In genomic region chr12:111779544-111779943, GRCm38 (mm10) we compare ENCODE assay signal across 16 mouse cellular contexts. TPM values are rescaled to one million over a fixed set of nuclear protein-coding genes. Genes with fewer than 3 reads are reported as not detected.
DNase-seq lines count a peak whose midpoint lies in the region; ATAC-seq and TF ChIP-seq lines count a peak whose summit lies in the region.
"Had no signal": no experiment of that assay in that cellular context is flagged by ENCODE, and none has a peak within 500 bp of the region (broad histone marks: within the 10 kb centered on the region; RNA-seq: fewer than 3 reads in every experiment).

No protein-coding gene starts in this region.

- no peak overlapping the region for H3K4me3 ChIP-seq in intestine, postnatal 0 days (ENCODE audit: low read depth, low read length)
- H3K4me3 ChIP-seq in intestine, embryonic 16.5 days (ENCODE audit: low read length): no peak overlapping the region
- H3K4me3 ChIP-seq in midbrain, postnatal 0 days (ENCODE audit: low read depth, low read length): no peak overlapping the region
- H3K4me3 ChIP-seq in midbrain, embryonic 14.5 days (replicated peaks; ENCODE audit: low read depth, low read length): no peak overlapping the region
- H3K4me3 ChIP-seq in G1E (ENCODE audit: low read depth, low read length): no peak overlapping the region
- no peak overlapping the region for H3K4me3 ChIP-seq in small intestine, adult 2 months (ENCODE audit: low read depth, low read length)
- H3K4me3 ChIP-seq: embryonic facial prominence, embryonic 13.5 days; heart, embryonic 13.5 days; limb, embryonic 10.5 days; neural tube, embryonic 15.5 days had no signal

- no peaks in the 10 kb centered on the region for H3K27me3 ChIP-seq in intestine, postnatal 0 days (replicated peaks; ENCODE audit: control insufficient read depth, insufficient read depth, low read length)
- no peaks in the 10 kb centered on the region for H3K27me3 ChIP-seq in intestine, embryonic 16.5 days (replicated peaks; ENCODE audit: control insufficient read depth, insufficient read depth, low read length)
- no peaks in the 10 kb centered on the region for H3K27me3 ChIP-seq in midbrain, postnatal 0 days (ENCODE audit: insufficient read depth, low read length)
- H3K27me3 ChIP-seq in midbrain, embryonic 14.5 days (ENCODE audit: control insufficient read depth, insufficient read depth, low read length): no peaks in the 10 kb centered on the region
- no peaks in the 10 kb centered on the region for H3K27me3 ChIP-seq in G1E (ENCODE audit: insufficient read depth, low read length)
- no peaks in the 10 kb centered on the region for H3K27me3 ChIP-seq in small intestine, adult 2 months (ENCODE audit: control insufficient read depth, insufficient read depth, low read length)
- H3K27me3 ChIP-seq: embryonic facial prominence, embryonic 13.5 days; heart, embryonic 13.5 days; neural tube, embryonic 15.5 days had no signal

- H3K4me1 ChIP-seq in intestine, postnatal 0 days (replicated peaks; ENCODE audit: control insufficient read depth, insufficient read depth, low read length): no peaks in the 10 kb centered on the region
- no peaks in the 10 kb centered on the region for H3K4me1 ChIP-seq in intestine, embryonic 16.5 days (ENCODE audit: control insufficient read depth, insufficient read depth, low read length)
- no peaks in the 10 kb centered on the region for H3K4me1 ChIP-seq in midbrain, postnatal 0 days (ENCODE audit: insufficient read depth, low read length)
- no peaks in the 10 kb centered on the region for H3K4me1 ChIP-seq in midbrain, embryonic 14.5 days (ENCODE audit: control insufficient read depth, insufficient read depth, low read length)
- peaks cover 2% of the 10 kb centered on the region; the same call in 1 of the 2 replicates for H3K4me1 ChIP-seq in G1E (ENCODE audit: insufficient read depth, low read depth, low read length)
- H3K4me1 ChIP-seq in small intestine, adult 2 months (ENCODE audit: control insufficient read depth, insufficient read depth, insufficient read length, low read length): no peaks in the 10 kb centered on the region
- H3K4me1 ChIP-seq: embryonic facial prominence, embryonic 13.5 days; neural tube, embryonic 15.5 days had no signal

- WGBS in intestine, postnatal 0 days: 100% methylated on average over 1 of the region's 1 CpGs
- 93% methylated on average over 1 of the region's 1 CpGs for WGBS in intestine, embryonic 16.5 days
- 83% methylated on average over 1 of the region's 1 CpGs for WGBS in midbrain, postnatal 0 days
- WGBS in midbrain, embryonic 14.5 days: 100% methylated on average over 1 of the region's 1 CpGs
- WGBS in small intestine, adult 2 months: 100% methylated on average over 1 of the region's 1 CpGs

- no peak overlapping the region for H3K9ac ChIP-seq in intestine, postnatal 0 days (ENCODE audit: low read depth, low read length)
- H3K9ac ChIP-seq in intestine, embryonic 16.5 days (ENCODE audit: low read depth, low read length): no peak overlapping the region
- no peak overlapping the region for H3K9ac ChIP-seq in midbrain, postnatal 0 days (replicated peaks; ENCODE audit: low read length, poor library complexity, severe bottlenecking)
- no peak overlapping the region for H3K9ac ChIP-seq in midbrain, embryonic 14.5 days (replicated peaks; ENCODE audit: low read length)
- H3K9ac ChIP-seq: embryonic facial prominence, embryonic 13.5 days; heart, embryonic 13.5 days; neural tube, embryonic 15.5 days had no signal

- DNase-seq in midbrain, postnatal 0 days (ENCODE audit: low spot score): no peak
- no peak for DNase-seq in midbrain, embryonic 14.5 days
- DNase-seq in G1E (ENCODE audit: low spot score): no peak
- DNase-seq in heart, adult 11 months: no peak
- DNase-seq in layer of hippocampus, postnatal 36 days: no peak
- DNase-seq: cerebellum, postnatal 14 days; kidney, adult 18-20 months; lung, postnatal 14 days had no signal

- TF ChIP-seq POLR2A in small intestine, adult 2 months (IDR thresholded peaks at IDR 0.05; ENCODE audit: low read depth, low read length): no peak

- no peaks in the 10 kb centered on the region; the same call in 1 of the 2 replicates for H3K9me3 ChIP-seq in intestine, postnatal 0 days (ENCODE audit: control insufficient read depth)
- H3K9me3 ChIP-seq in intestine, embryonic 16.5 days (ENCODE audit: control insufficient read depth, low read length): 0 out of 2 replicates have a peak, but pooled peaks cover 3% of the 10 kb centered on the region
- no peaks in the 10 kb centered on the region for H3K9me3 ChIP-seq in midbrain, postnatal 0 days (ENCODE audit: low read length)
- no peaks in the 10 kb centered on the region for H3K9me3 ChIP-seq in midbrain, embryonic 14.5 days (ENCODE audit: control insufficient read depth, low read length)
- H3K9me3 ChIP-seq in G1E (replicated peaks): peaks cover 2% of the 10 kb centered on the region; the same call in 1 of the 2 replicates
- H3K9me3 ChIP-seq: heart, embryonic 13.5 days; limb, embryonic 10.5 days; neural tube, embryonic 15.5 days had no signal

- H3K4me2 ChIP-seq in intestine, postnatal 0 days (replicated peaks; ENCODE audit: low read depth): no peak overlapping the region
- no peak overlapping the region for H3K4me2 ChIP-seq in intestine, embryonic 16.5 days (ENCODE audit: low read depth, low read length)
- H3K4me2 ChIP-seq in midbrain, postnatal 0 days (ENCODE audit: low read depth, low read length, poor library complexity, severe bottlenecking): no peak overlapping the region
- no peak overlapping the region for H3K4me2 ChIP-seq in midbrain, embryonic 14.5 days (ENCODE audit: low read length)
- H3K4me2 ChIP-seq: embryonic facial prominence, embryonic 13.5 days; heart, embryonic 13.5 days; neural tube, embryonic 15.5 days had no signal

- H3K27ac ChIP-seq in intestine, postnatal 0 days (ENCODE audit: low read depth, low read length): no peak overlapping the region
- H3K27ac ChIP-seq in intestine, embryonic 16.5 days (ENCODE audit: low read length): no peak overlapping the region
- H3K27ac ChIP-seq in midbrain, postnatal 0 days (ENCODE audit: low read depth, low read length): no peak overlapping the region
- no peak overlapping the region for H3K27ac ChIP-seq in midbrain, embryonic 14.5 days (replicated peaks; ENCODE audit: low read depth, low read length)
- no peak overlapping the region for H3K27ac ChIP-seq in small intestine, adult 2 months (ENCODE audit: insufficient read depth, low read depth, low read length)
- H3K27ac ChIP-seq: embryonic facial prominence, embryonic 13.5 days; heart, embryonic 13.5 days; limb, embryonic 10.5 days; neural tube, embryonic 15.5 days had no signal

- peak; percentile 58 for TF ChIP-seq CTCF in intestine, postnatal 0 days (IDR thresholded peaks at IDR 0.05; ENCODE audit: low read depth)
- peak; percentile 49 for TF ChIP-seq CTCF in midbrain, postnatal 0 days (IDR thresholded peaks at IDR 0.05)
- TF ChIP-seq CTCF in G1E (IDR thresholded peaks at IDR 0.05; ENCODE audit: low read depth, low read length): peak; percentile 24; the same call in 1 of the 2 replicates
- TF ChIP-seq CTCF in small intestine, adult 2 months (IDR thresholded peaks at IDR 0.05; ENCODE audit: extremely low read depth, insufficient read length, insufficient replicate concordance, low read depth, low read length): peak; percentile 46; the same call in 1 of the 2 replicates

- peaks cover 84% of the 10 kb centered on the region for H3K36me3 ChIP-seq in intestine, postnatal 0 days (ENCODE audit: control insufficient read depth, insufficient read depth)
- peaks cover 48% of the 10 kb centered on the region for H3K36me3 ChIP-seq in intestine, embryonic 16.5 days (ENCODE audit: control insufficient read depth, insufficient read depth, low read length)
- peaks cover 81% of the 10 kb centered on the region for H3K36me3 ChIP-seq in midbrain, postnatal 0 days (ENCODE audit: insufficient read depth, low read length)
- H3K36me3 ChIP-seq in midbrain, embryonic 14.5 days (ENCODE audit: control insufficient read depth, insufficient read depth, low read length): peaks cover 95% of the 10 kb centered on the region
- H3K36me3 ChIP-seq in G1E (replicated peaks): peaks cover 96% of the 10 kb centered on the region
- peaks cover 81% of the 10 kb centered on the region for H3K36me3 ChIP-seq in small intestine, adult 2 months (ENCODE audit: control insufficient read depth, insufficient read depth, low read length)

- ATAC-seq in intestine, postnatal 0 days: no peak
- no peak for ATAC-seq in intestine, embryonic 16.5 days
- ATAC-seq in midbrain, postnatal 0 days (ENCODE audit: low FRiP score): no peak
- no peak for ATAC-seq in midbrain, embryonic 14.5 days (ENCODE audit: low FRiP score, low TSS enrichment)
- no peak for ATAC-seq in G1E (ENCODE audit: extremely low read depth, insufficient number of reproducible peaks, low FRiP score, poor library complexity, severe bottlenecking)
- ATAC-seq: forebrain, embryonic 14.5 days had no signal

RNA-seq across cellular contexts. Expression of gene Klc1, which starts 20.9 kb away (rescaled TPM):
- polyA plus RNA-seq in intestine, postnatal 0 days (2015; fragmentation: Nextera tagmentation; extraction: Ambion mirVana): 42.9 and 45.7 TPM in 2 replicates
- 75.7 and 83.4 TPM in 2 replicates for polyA plus RNA-seq in intestine, embryonic 16.5 days (2015; fragmentation: Nextera tagmentation; extraction: Ambion mirVana)
- total RNA-seq in midbrain, postnatal 0 days (2014; rRNA removed): 509 and 579 TPM in 2 replicates
- polyA plus RNA-seq in midbrain, postnatal 0 days (2015; fragmentation: Nextera tagmentation; extraction: Ambion mirVana): 653 and 669 TPM in 2 replicates
- polyA plus RNA-seq in midbrain, embryonic 14.5 days (2014; fragmentation: Nextera tagmentation; extraction: Ambion mirVana): 621 and 628 TPM in 2 replicates
- total RNA-seq in G1E (2014; fragmentation: Nextera tagmentation): 53.9 and 57.2 TPM in 2 replicates
- 68.2 and 70.6 TPM in 2 replicates for total RNA-seq in G1E (2017)
- polyA plus RNA-seq in G1E (2012): 65.0 and 68.9 TPM in 2 replicates
- polyA plus RNA-seq in small intestine, adult 2 months (2012; rRNA removed): 37.2 and 55.8 TPM in 2 replicates
- total RNA-seq in layer of hippocampus, postnatal 36 days (2021): 100 to 1,000 TPM; 672 to 713 TPM

RNA-seq across cellular contexts. Expression of gene Xrcc3, which starts 34.1 kb away (rescaled TPM):
- 3.4 and 6.1 TPM in 2 replicates for polyA plus RNA-seq in intestine, postnatal 0 days (2015; fragmentation: Nextera tagmentation; extraction: Ambion mirVana)
- polyA plus RNA-seq in intestine, embryonic 16.5 days (2015; fragmentation: Nextera tagmentation; extraction: Ambion mirVana): 10.6 and 11.0 TPM in 2 replicates
- 4.1 and 5.4 TPM in 2 replicates for total RNA-seq in midbrain, postnatal 0 days (2014; rRNA removed)
- polyA plus RNA-seq in midbrain, postnatal 0 days (2015; fragmentation: Nextera tagmentation; extraction: Ambion mirVana): 1.7 and 2.5 TPM in 2 replicates
- 2.3 and 3.2 TPM in 2 replicates for polyA plus RNA-seq in midbrain, embryonic 14.5 days (2014; fragmentation: Nextera tagmentation; extraction: Ambion mirVana)
- total RNA-seq in G1E (2014; fragmentation: Nextera tagmentation): 18.3 and 26.0 TPM in 2 replicates
- 10.8 and 16.1 TPM in 2 replicates for total RNA-seq in G1E (2017)
- polyA plus RNA-seq in G1E (2012): 13.5 and 21.7 TPM in 2 replicates
- polyA plus RNA-seq in small intestine, adult 2 months (2012; rRNA removed): 6.5 and 9.3 TPM in 2 replicates
- 1 to 10 TPM; 3.4 to 4.5 TPM for total RNA-seq in layer of hippocampus, postnatal 36 days (2021)

RNA-seq across cellular contexts. Expression of gene Zfyve21, which starts 34.4 kb away (rescaled TPM):
- polyA plus RNA-seq in intestine, postnatal 0 days (2015; fragmentation: Nextera tagmentation; extraction: Ambion mirVana): 104 and 107 TPM in 2 replicates
- 232 and 245 TPM in 2 replicates for polyA plus RNA-seq in intestine, embryonic 16.5 days (2015; fragmentation: Nextera tagmentation; extraction: Ambion mirVana)
- 30.6 and 30.9 TPM in 2 replicates for total RNA-seq in midbrain, postnatal 0 days (2014; rRNA removed)
- 29.7 and 37.2 TPM in 2 replicates for polyA plus RNA-seq in midbrain, postnatal 0 days (2015; fragmentation: Nextera tagmentation; extraction: Ambion mirVana)
- 29.7 and 33.7 TPM in 2 replicates for polyA plus RNA-seq in midbrain, embryonic 14.5 days (2014; fragmentation: Nextera tagmentation; extraction: Ambion mirVana)
- 13.8 and 21.1 TPM in 2 replicates for total RNA-seq in G1E (2014; fragmentation: Nextera tagmentation)
- total RNA-seq in G1E (2017): 32.5 and 33.9 TPM in 2 replicates
- 13.9 and 14.8 TPM in 2 replicates for polyA plus RNA-seq in G1E (2012)
- polyA plus RNA-seq in small intestine, adult 2 months (2012; rRNA removed): 59.5 and 146 TPM in 2 replicates
- total RNA-seq in layer of hippocampus, postnatal 36 days (2021): 10 to 100 TPM; 20.8 to 25.4 TPM
